Mouse (Mus musculus): ENCODE data around the gene Car11. TPM values are rescaled to one million over a fixed set of nuclear protein-coding genes. Genes with fewer than 3 reads are reported as not detected.
A peak's percentile ranks its signal among the peaks of the same experiment; 100 is the strongest.

Car11 gene
- total RNA-seq, 2 experiments from 2014 or later, result 11.1 to 17.3 TPM

DNA sequence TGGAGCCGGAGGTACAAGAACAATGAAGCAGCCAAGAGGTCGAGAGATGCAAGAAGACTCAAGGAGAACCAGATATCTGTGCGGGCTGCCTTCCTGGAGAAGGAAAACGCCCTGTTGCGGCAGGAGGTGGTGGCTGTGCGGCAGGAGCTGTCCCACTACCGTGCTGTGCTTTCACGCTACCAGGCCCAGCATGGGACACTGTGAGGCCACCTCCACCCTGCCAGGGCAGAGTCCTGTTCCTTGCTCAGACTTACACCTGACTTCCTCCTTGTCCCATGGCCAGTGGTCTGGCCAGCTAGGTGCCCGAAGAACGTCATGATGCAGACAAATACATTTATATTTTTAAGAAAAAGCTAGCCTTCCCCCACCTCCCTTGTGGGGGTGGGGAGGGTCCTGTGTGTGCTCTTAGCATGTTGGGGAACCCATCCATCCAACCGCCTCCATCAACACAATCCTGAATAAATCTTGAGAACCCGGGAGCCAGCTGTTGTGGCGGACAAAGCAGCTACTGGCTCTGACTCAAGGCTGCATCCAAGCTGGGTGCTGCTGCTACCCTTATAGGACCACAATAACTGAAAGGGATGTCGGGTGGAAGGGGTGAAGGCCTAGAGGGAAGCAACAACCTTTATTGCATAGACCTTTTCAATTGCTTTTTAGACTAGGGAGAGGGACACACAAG is 10.2 kb downstream of the Car11 start:
- DNase-seq (ENCODE audit: low spot score), result no peak

DNA sequence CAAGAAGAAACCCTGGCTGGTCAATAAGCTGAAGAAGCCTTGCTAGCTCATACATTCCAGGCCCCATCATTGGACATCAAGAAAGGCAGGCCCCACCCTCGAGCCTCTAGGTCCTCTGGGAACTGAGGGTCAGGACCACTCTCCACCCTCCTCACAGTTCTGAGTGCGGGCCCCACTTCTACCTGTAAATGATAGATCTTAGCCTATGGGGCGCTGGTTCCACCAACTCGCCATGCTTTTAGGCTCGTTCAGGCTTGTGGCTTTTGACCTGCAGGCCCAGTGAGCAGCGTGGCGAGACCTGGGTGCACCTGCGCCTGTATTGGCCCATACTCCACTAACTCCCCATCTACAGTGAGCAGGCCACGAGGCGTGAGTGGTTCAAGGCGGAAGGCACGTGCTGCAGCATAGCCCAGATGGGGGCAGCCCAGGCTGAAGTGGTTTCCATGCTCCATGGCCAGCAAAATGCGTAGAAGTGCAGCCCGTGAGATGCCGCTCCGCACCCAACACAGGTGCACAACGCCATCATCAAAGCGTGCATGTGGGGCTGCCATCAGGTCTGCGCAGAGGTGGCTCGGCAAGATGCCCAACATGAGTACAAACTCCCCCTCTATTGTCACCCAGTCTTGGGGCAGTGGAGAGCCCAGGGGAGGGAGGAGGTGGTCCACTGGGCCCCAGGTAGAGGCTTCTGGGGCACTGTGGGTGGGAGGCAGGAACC is 11.0 kb downstream of the Car11 start:
- no peak for DNase-seq (ENCODE audit: low spot score)

- no peak for DNase-seq (ENCODE audit: low spot score)
Observed at GRCm38 (mm10) chr7:45711316-45712021, 11.8 kb downstream of the Car11 start.

- DNase-seq (ENCODE audit: low spot score), result no peak
Observed at GRCm38 (mm10) chr7:45712022-45712757, 12.5 kb downstream of the Car11 start.

DNA sequence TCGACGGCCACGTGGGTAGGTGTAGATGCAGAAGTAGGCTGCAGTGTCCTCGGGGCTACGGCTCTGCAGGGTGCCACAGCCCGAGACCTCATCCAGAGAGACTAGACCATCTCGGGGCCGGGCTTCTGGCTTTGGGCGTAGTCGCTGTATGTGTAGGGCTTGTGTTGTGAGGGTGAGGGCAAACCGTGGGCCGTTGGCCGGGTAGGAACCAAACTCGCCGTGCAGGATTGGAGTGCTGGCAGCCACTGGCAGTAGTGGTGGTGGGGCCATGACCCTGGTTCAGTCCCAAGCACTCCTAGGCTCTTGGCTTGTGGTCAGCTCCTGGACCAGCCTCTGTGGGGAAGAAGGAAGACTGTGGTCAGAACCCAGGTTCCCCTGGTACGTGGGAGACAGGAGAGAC is 13.8 kb downstream of the Car11 start:
- no peak for DNase-seq (ENCODE audit: low spot score)

DNA sequence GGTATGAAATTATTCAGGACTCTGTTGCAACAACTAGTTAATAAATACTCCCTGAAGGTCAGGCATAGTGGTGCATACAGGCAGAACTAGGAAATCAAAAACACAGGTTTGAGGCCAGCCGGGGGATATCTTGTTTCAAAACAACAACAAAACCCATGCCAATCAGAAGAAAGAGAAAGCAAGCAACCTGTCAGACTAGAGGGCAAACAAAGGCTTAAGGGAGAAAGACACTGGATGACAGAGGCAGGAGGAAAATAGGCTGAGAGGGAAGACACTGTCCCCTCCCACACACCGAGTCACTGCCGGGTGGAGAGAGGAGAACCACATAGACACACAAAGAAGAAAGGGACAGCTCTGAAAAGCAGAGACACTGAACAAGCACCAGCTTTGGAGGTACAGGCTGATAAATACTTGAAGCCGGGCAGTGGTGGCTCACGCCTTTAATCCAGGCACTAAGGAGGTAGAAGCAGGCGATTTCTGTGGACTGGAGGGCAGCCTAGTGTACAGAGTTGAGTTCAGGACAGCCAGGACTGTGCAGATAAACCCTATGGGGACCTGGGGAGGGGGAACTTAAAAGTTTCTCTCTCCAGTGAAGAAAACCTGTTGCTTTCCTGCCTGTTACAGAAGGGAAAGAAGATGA is 14.4 kb downstream of the Car11 start:
- DNase-seq (ENCODE audit: low spot score), result no peak

GRCm38 (mm10) chr7:45714630-45715089 is 15.0 kb downstream of the Car11 start:
- no peak for DNase-seq (ENCODE audit: low spot score)

DNA sequence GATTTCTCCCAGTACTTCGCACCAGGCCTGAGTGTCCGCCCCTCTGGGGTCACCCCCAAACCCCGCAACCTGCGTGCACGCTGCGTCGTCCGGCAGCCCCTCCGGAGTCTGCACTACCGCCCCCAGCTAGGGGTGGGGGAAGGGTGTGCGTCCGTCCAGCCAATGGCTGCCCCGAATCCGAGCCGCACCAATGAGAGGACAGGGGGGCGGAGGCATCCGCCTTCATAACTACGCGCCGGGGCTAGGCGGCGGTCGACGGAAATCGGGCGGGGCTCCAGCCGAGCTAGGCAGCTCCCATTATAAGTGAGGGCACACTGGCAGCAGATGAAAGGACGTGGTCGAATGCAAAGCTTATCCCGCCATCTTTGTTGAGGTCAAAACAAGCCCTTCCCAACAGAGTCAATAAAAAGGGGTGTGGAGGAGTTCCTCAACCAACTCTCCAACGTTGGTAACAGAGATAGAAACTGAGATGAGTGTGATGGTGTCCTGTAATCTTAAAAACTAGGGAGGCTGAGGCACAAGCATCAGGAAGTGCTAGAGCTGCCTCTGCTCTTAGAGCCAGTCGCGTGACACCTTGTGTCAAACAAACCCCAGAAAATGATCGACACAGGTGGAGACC is 15.6 kb downstream of the Car11 start, which contains the start of gene Rpl18:
Rpl18 (plus strand) TSS at position 368 of the 619 bp plus-strand sequence.
- DNase-seq (ENCODE audit: low spot score), result peak; percentile 97

- no peak for DNase-seq (ENCODE audit: low spot score)
Observed at GRCm38 (mm10) chr7:45715741-45716459, 16.3 kb downstream of the Car11 start.

DNA sequence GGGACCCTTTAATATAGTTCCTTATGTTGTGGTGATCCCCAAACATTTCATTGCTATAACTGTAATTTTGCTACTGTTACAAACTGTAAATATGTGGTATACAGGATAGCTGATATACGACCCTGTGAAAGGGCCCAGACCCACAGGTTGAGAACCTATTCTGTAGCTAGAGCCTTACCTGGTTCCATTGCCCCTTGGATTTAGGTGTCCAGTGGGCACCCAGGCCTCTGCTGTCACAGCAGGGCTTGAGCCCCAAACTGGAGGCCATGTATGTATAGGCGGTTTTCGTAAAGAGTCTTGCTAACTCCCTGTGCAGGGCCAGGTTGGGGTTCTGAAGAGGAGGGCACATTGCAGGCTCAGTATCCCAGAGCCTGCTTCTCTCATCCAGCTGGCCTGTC is 16.8 kb downstream of the Car11 start:
- no peak for DNase-seq (ENCODE audit: low spot score)

DNA sequence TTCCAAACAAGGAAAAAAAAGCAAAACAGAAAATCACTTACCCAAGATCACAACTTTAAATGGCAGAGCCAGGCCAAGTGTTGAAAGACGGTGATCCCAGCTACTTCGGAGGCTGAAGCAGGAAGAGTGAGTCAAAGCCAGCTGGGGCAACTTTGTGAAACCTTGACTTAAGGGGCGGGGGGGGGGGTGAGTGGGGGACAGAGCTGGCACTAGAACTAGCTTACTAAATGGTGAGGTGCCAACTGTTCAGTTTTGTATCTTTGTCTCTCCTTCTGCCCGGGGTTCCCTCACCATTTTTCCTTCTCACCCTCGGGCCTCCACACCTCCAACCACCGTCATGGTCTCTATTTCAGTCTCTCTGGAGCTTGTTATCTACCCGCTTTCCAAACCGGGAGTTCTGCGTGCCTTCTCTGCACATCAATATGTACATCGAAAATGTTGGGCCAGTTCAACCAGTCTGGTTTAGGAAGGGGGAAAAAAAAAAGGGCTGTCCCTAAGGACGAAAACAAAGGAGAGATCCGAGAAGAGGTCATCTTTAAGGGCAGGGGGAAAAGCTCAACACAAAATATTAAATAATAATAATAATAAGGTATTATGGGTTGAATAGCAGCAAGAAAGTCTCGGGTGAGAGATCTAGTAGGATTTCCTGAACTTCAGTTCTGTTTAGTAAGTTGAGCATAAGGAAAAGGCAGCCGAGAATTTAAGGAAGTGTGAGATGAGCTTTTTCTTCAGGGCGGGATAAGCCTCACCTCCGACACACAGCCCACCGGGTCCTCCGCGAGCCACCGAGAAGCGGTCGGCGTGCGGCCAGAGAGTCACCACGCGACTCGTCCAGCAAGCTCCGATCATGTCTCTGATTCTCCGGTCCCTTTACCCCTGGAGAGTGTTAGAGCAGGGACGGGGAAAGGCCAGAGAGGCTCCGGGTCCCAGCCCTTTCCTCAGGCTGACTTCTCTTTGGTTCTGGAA is 17.6 kb downstream of the Car11 start:
- DNase-seq (ENCODE audit: low spot score), result no peak

DNA sequence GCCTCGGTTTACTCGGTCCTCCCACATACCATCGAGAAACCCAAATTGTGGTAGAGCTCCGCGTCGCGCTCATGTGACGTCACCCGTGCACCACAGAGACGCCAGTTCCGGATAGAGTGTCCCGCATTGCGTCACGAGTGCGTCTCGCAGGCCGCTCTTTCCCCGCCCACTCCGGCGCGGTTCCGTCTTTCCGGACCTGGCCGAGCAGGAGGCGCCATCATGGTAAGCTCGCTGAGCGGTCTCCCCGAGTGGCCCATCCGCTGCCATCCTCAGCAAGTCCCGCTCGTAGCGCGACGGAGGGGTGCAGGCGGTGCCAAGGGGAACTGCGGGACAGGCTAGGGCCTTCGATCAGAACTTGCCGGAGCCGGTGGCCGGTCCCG is 18.3 kb downstream of the Car11 start, which contains the start of gene Sphk2:
Sphk2 (minus strand) TSS at position 85 of the 380 bp plus-strand sequence.
- peak; percentile 98 for DNase-seq (ENCODE audit: low spot score)

- no peak for DNase-seq (ENCODE audit: low spot score)
Observed at GRCm38 (mm10) chr7:45718331-45718730, 18.7 kb downstream of the Car11 start.

DNA sequence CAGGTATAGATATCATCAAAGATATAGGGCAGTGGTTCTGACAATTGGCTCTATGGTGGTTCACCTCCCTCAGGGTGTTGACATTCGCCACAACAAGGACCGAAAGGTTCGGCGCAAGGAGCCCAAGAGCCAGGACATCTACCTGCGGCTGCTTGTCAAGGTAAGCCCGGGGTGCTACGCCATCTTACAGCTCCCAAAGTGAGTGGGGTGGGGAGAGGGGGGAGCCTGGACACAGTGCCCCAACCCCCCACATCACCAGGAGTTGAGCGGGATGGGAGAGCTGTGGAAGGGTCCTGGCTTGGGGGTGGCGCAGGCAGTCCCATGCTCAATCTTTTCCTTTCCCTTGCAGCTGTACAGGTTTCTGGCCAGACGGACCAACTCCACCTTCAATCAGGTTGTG is 19.5 kb downstream of the Car11 start:
- no peak for DNase-seq (ENCODE audit: low spot score)

GRCm38 (mm10) chr7:45719738-45720412 is 20.2 kb downstream of the Car11 start:
- no peak for DNase-seq (ENCODE audit: low spot score)

GRCm38 (mm10) chr7:45720413-45721233 is 21.0 kb downstream of the Car11 start, which contains the start of gene Fam83e:
Gene Fam83e, plus strand, starts transcription at chr7:45721212.
- DNase-seq (ENCODE audit: low spot score), result no peak

- no peak for DNase-seq (ENCODE audit: low spot score)
Observed at GRCm38 (mm10) chr7:45721234-45721571, 21.6 kb downstream of the Car11 start.
